Mouse (Mus musculus) liver, embryonic 14.5 days (tissue): ENCODE results near the gene Hmcn1. TPM values are rescaled to one million over a fixed set of nuclear protein-coding genes. Genes with fewer than 3 reads are reported as not detected.

Source experiments
- ATAC-seq: fragments of 200-750 bp; cut with Nextera tagmentation; 2 replicates; pipeline ENCODE4 v1.8.0; 2017; ENCODE audit warnings: moderate number of reproducible peaks, mild to moderate bottlenecking, moderate library complexity; ENCODE audit not compliant: insufficient read depth
- DNase-seq, 3 experiments: peaks; one replicate each; pipeline ENCODE4 v3.0.0-alpha.2; 2012 to 2013; ENCODE audit warnings: low read depth in 3 of 3, low spot score in 3 of 3
- H3K27ac ChIP-seq: fragments of 300-500 bp; sonication (generic); 2 replicates; pipeline ENCODE4 v1.5.1; 2014; ENCODE audit warnings: moderate library complexity, mild to moderate bottlenecking, control low read depth, inconsistent platforms
- H3K27me3 ChIP-seq: fragments of 300-500 bp; sonication (generic); 2 replicates; pipeline ENCODE4 v1.6.1; 2014; ENCODE audit warnings: mild to moderate bottlenecking, low read length, moderate library complexity; ENCODE audit not compliant: control insufficient read depth, insufficient read depth
- H3K36me3 ChIP-seq: fragments of 300-500 bp; sonication (generic); replicated peaks from 2 replicates; pipeline ENCODE4 v1.6.1; 2014; ENCODE audit warnings: low read depth; ENCODE audit not compliant: control insufficient read depth, insufficient read depth
- H3K4me1 ChIP-seq, 2 experiments: fragments of 200-500 bp in 1 of 2; fragments of 300-500 bp in 1 of 2; sonication (generic) in 1 of 2; replicated peaks; 2 replicates each; pipeline ENCODE4 v1.6.1; 2012 to 2014; ENCODE audit warnings: antibody characterized with exemption in 1 of 2, inconsistent platforms in 1 of 2, low read length in 1 of 2; ENCODE audit not compliant: control insufficient read depth in 2 of 2, insufficient read depth in 2 of 2
- H3K4me2 ChIP-seq: fragments of 300-500 bp; sonication (generic); 2 replicates; pipeline ENCODE4 v1.6.1; 2014; ENCODE audit warnings: low read depth, mild to moderate bottlenecking, control low read depth, moderate library complexity
- H3K4me3 ChIP-seq, 2 experiments: fragments of 200-500 bp in 1 of 2; fragments of 300-500 bp in 1 of 2; sonication (generic) in 1 of 2; 2 replicates each; pipeline ENCODE4 v1.5.1; 2012 to 2014; ENCODE audit warnings: low read depth in 2 of 2, low read length in 2 of 2, mild to moderate bottlenecking in 2 of 2, control low read depth in 1 of 2, inconsistent platforms in 1 of 2, moderate library complexity in 1 of 2; ENCODE audit not compliant: insufficient read depth in 1 of 2
- H3K9ac ChIP-seq: fragments of 300-500 bp; sonication (generic); replicated peaks from 2 replicates; pipeline ENCODE4 v1.6.1; 2014; ENCODE audit warnings: mild to moderate bottlenecking, control low read depth, moderate library complexity
- H3K9me3 ChIP-seq: fragments of 300-500 bp; sonication (generic); 2 replicates; pipeline ENCODE4 v1.6.1; 2016; ENCODE audit warnings: low read length, mixed read lengths; ENCODE audit not compliant: control insufficient read depth
- CTCF ChIP-seq: IDR thresholded peaks from 2 replicates; pipeline ENCODE4 v1.5.1; 2016; ENCODE audit warnings: antibody characterized with exemption, low read depth, control low read depth
- EP300 ChIP-seq: IDR thresholded peaks from 2 replicates; pipeline ENCODE4 v1.6.1; 2016; ENCODE audit warnings: antibody characterized with exemption, low read depth
- WGBS: fragments of 180-500 bp; shearing (Covaris S2); extraction: QIAGEN DNeasy Blood & Tissue Kit; methylation state at CpG from one replicate; pipeline ENCODE4 v1.1.7; 2014; ENCODE audit not compliant: insufficient replicate concordance; 5-methylcytosine and 5-hydroxymethylcytosine counted together
- polyA plus RNA-seq, 2 experiments: library from polyadenylated mRNA; depleted of rRNA in 1 of 2; stranded (reverse) in 1 of 2; unstranded in 1 of 2; fragments of >200 nt; fragmentation: Nextera tagmentation in 1 of 2; extraction: Ambion mirVana in 1 of 2; gene quantifications; 2 replicates each; pipeline versions ENCODE4 v1.2.1 to v1.2.3; 2012 to 2014

Gene Hmcn1
- polyA plus RNA-seq, 2 experiments = 2.3 to 3.3 TPM

DNA sequence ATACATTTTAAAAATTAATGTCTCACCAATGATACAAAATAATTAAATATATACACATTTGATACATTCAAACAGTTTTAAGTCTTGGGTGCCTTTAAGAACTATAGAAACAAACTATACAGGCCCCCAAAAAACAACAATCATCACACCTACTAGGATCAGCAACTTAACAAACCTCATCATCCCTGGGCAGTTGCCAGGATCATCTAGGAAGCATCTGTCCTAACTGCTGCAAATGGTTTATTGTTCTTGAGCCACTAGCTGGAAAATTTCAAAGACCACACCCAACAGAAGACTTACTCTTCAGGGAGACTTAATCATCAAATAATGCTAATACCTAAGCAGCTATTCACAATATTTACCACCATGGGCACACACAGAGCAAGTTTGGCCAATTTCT is 216.5 kb downstream of the Hmcn1 start:
- Histone ChIP-seq H3K4me3 (no peak overlapping the region), H3K36me3 (no peaks in the 10 kb centered on the region), H3K4me2 (no peak overlapping the region), H3K4me1 (no peaks in the 10 kb centered on the region), H3K27ac (no peak overlapping the region), H3K9ac (no peak overlapping the region), H3K27me3 (no peaks in the 10 kb centered on the region), H3K9me3 (no peaks in the 10 kb centered on the region)
- DNase-seq (no peak), ATAC-seq (no peak)
- TF ChIP-seq EP300 (no peak), CTCF (no peak)

DNA sequence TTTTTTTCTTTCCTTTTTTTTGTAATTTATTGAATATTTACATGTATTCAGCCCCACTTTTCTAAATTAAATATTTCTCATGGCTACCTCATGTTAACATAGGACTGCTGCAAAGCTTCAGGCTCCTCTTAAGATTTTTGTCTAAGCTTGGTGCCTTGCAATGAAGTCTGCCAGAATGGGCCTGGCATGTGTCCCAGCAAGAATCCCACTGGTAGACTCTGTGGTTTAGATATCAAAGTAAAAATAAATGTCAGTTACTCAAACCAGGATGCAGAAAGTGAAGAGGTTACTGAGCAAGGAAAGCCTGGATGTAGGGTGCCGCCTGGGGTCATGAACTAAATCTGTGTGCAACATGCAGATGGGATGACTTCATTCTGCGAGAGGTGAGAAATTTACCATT is 217.5 kb downstream of the Hmcn1 start:
- H3K27ac ChIP-seq = no peak overlapping the region
- DNase-seq (no peak), ATAC-seq (no peak)
- H3K9ac ChIP-seq = no peak overlapping the region
- no peaks in the 10 kb centered on the region for H3K36me3 ChIP-seq
- H3K27me3 ChIP-seq = no peaks in the 10 kb centered on the region
- H3K4me3 ChIP-seq = no peak overlapping the region
- no peaks in the 10 kb centered on the region for H3K9me3 ChIP-seq
- no peaks in the 10 kb centered on the region for H3K4me1 ChIP-seq
- H3K4me2 ChIP-seq = no peak overlapping the region
- 53% methylated on average over 2 of the region's 2 CpGs for WGBS
- no peak for TF ChIP-seq CTCF
- TF ChIP-seq EP300 = no peak

- ATAC-seq = no peak
- no peaks in the 10 kb centered on the region for H3K27me3 ChIP-seq
Measured at GRCm38 (mm10) chr1:150772958-150773357, 220.3 kb downstream of the Hmcn1 start.

DNA sequence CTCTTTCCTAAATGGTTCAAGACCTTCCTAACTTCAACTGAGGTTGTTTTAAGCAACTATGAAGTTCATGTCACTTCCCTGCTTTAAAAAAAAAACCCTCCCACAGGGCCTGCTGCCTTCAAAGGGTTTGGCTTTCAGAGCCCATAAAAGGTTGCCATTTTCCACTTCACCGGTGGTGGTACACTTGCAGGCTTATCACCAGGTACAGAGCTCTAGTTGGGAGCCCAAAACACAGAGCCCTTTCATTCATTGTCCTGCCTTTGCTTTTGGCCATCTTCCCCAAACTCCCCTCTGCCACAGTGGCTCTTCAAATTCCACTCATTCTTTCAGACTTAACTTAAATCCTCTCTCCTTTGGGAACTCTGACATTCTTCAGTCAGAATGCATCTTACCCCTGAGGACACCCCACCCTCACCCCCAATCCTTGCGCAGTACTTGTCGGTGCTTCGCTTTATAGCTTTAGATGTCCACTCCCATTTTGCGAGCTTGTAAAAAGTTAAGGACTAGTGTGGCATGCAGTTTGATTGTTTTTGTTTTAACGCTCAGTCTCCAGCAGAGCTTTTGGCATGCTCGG is 222.2 kb downstream of the Hmcn1 start:
- ATAC-seq (no peak), DNase-seq (no peak)
- Histone ChIP-seq H3K36me3 (no peaks in the 10 kb centered on the region), H3K9ac (no peak overlapping the region), H3K27ac (no peak overlapping the region), H3K9me3 (no peaks in the 10 kb centered on the region), H3K4me2 (no peak overlapping the region), H3K4me3 (no peak overlapping the region), H3K4me1 (no peaks in the 10 kb centered on the region), H3K27me3 (no peaks in the 10 kb centered on the region)
- WGBS = 68% methylated on average over 7 of the region's 7 CpGs
- TF ChIP-seq EP300 (no peak), CTCF (no peak)

More at GRCm38 (mm10) chr1:150772958-150773357, 220.3 kb downstream of the Hmcn1 start:
- no peak for DNase-seq
- H3K4me2 ChIP-seq = no peak overlapping the region
- H3K4me3 ChIP-seq = no peak overlapping the region
- no peaks in the 10 kb centered on the region for H3K4me1 ChIP-seq
- H3K36me3 ChIP-seq = no peaks in the 10 kb centered on the region
- H3K27ac ChIP-seq = no peak overlapping the region
- no peaks in the 10 kb centered on the region for H3K9me3 ChIP-seq
- TF ChIP-seq CTCF = no peak
- no peak for TF ChIP-seq EP300
- WGBS = 76% methylated on average over 3 of the region's 3 CpGs
- H3K9ac ChIP-seq = no peak overlapping the region

DNA sequence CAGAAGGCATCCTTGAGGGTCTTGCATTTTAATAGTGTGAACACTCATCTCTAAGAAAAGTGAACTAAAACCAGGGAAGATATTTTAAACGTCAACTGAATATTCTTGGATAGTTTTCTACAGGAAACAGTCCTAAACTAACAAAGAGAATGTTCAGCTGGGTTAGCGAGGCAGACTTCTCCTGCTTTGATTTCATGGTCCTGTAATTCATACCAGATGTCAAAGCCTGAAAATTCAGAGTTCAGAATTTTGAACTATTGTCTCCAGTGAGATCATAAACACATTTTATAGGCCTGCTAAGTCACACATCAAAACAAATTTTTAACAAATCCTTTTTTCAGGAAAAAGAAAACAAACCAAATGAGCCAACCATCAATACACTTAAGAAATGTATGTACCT is 223.4 kb downstream of the Hmcn1 start:
- Histone ChIP-seq H3K27me3 (no peaks in the 10 kb centered on the region), H3K4me2 (no peak overlapping the region), H3K4me1 (no peaks in the 10 kb centered on the region), H3K9me3 (no peaks in the 10 kb centered on the region), H3K9ac (no peak overlapping the region), H3K27ac (no peak overlapping the region), H3K4me3 (no peak overlapping the region), H3K36me3 (no peaks in the 10 kb centered on the region)
- WGBS = 47% methylated on average over 2 of the region's 2 CpGs
- TF ChIP-seq EP300 = no peak
- TF ChIP-seq CTCF = no peak
- no peak for ATAC-seq
- DNase-seq = no peak
